Mouse (Mus musculus) heart, embryonic 14.5 days (tissue): ENCODE measurements around the gene Ctdnep1. TPM values are rescaled to one million over a fixed set of nuclear protein-coding genes. Genes with fewer than 3 reads are reported as not detected.

Experiments used
- ATAC-seq: fragments of 200-750 bp; cut with Nextera tagmentation; 2 replicates; pipeline ENCODE4 v1.8.0; 2017; ENCODE audit warnings: low read depth, moderate TSS enrichment; ENCODE audit not compliant: insufficient number of reproducible peaks, insufficient read depth, low FRiP score
- H3K27ac ChIP-seq, 2 experiments: fragments of 200-500 bp in 1 of 2; fragments of 300-500 bp in 1 of 2; sonication (generic) in 1 of 2; replicated peaks in 1 of 2; 2 replicates each; pipeline ENCODE4 v1.5.1; 2012 to 2014; ENCODE audit warnings: low read depth in 2 of 2, low read length in 2 of 2, control low read depth in 1 of 2, mild to moderate bottlenecking in 1 of 2, mixed read lengths in 1 of 2; ENCODE audit not compliant: control insufficient read depth in 1 of 2, insufficient read depth in 1 of 2
- H3K27me3 ChIP-seq: fragments of 300-500 bp; sonication (generic); 2 replicates; pipeline ENCODE4 v1.6.1; 2014; ENCODE audit warnings: mild to moderate bottlenecking, low read length, control low read depth; ENCODE audit not compliant: control insufficient read depth, insufficient read depth
- H3K36me3 ChIP-seq: fragments of 300-500 bp; sonication (generic); 2 replicates; pipeline ENCODE4 v1.6.1; 2014; ENCODE audit warnings: mild to moderate bottlenecking, control low read depth, low read length, mixed read lengths; ENCODE audit not compliant: control insufficient read depth, insufficient read depth
- H3K4me1 ChIP-seq, 2 experiments: fragments of 200-500 bp in 1 of 2; fragments of 300-500 bp in 1 of 2; sonication (generic) in 1 of 2; 2 replicates each; pipeline ENCODE4 v1.6.1; 2012 to 2014; ENCODE audit warnings: low read length in 2 of 2, control low read depth in 1 of 2, mixed read lengths in 1 of 2; ENCODE audit not compliant: control insufficient read depth in 2 of 2, insufficient read depth in 2 of 2
- H3K4me2 ChIP-seq: fragments of 300-500 bp; sonication (generic); 2 replicates; pipeline ENCODE4 v1.6.1; 2014; ENCODE audit warnings: mild to moderate bottlenecking, low read length
- H3K4me3 ChIP-seq, 2 experiments: fragments of 200-500 bp in 1 of 2; fragments of 300-500 bp in 1 of 2; sonication (generic) in 1 of 2; 2 replicates each; pipeline ENCODE4 v1.5.1; 2012 to 2014; ENCODE audit warnings: low read length in 2 of 2, mild to moderate bottlenecking in 2 of 2, control low read depth in 1 of 2, low read depth in 1 of 2, moderate library complexity in 1 of 2; ENCODE audit not compliant: control insufficient read depth in 1 of 2, insufficient read depth in 1 of 2
- H3K9ac ChIP-seq: fragments of 300-500 bp; sonication (generic); 2 replicates; pipeline ENCODE4 v1.6.1; 2014; ENCODE audit warnings: mild to moderate bottlenecking, low read length
- H3K9me3 ChIP-seq: fragments of 300-500 bp; sonication (generic); 2 replicates; pipeline ENCODE4 v1.6.1; 2016; ENCODE audit warnings: low read length, control low read depth; ENCODE audit not compliant: control insufficient read depth
- WGBS: fragments of 180-500 bp; shearing (Covaris S2); extraction: QIAGEN DNeasy Blood & Tissue Kit; methylation state at CpG from one replicate; pipeline ENCODE4 v1.1.7; 2014; 5-methylcytosine and 5-hydroxymethylcytosine counted together
- polyA plus RNA-seq: library from polyadenylated mRNA; unstranded; fragments of >200 nt; fragmentation: Nextera tagmentation; extraction: Ambion mirVana; gene quantifications from 2 replicates; pipeline ENCODE4 v1.2.1, GENCODE M21; 2014

Ctdnep1 gene
- polyA plus RNA-seq, 1 experiment from 2014 or later = 26.0 TPM

GRCm38 (mm10) chr11:70021264-70022132 lies 40.5 kb downstream of the Ctdnep1 start:
- Histone ChIP-seq H3K27me3 (no peaks in the 10 kb centered on the region), H3K4me2 (peak overlapping the region; percentile 71), H3K4me3 (peak overlapping the region; percentile 42), H3K9ac (peak overlapping the region; percentile 42), H3K36me3 (no peaks in the 10 kb centered on the region), H3K4me1 (peaks cover 20 to 55% of the 10 kb centered on the region in 2 experiments), H3K9me3 (no peaks in the 10 kb centered on the region), H3K27ac (peak overlapping the region in 1 of 2 experiments; percentile 68; a peak in 2 of 4 replicates)
- ATAC-seq = peak; percentile 62
- 3% methylated on average over 40 of the region's 40 CpGs for WGBS

- ATAC-seq = no peak
- Histone ChIP-seq H3K36me3 (no peaks in the 10 kb centered on the region), H3K4me2 (peak overlapping the region; percentile 72), H3K4me3 (peak overlapping the region; percentile 22 to 41), H3K4me1 (peaks cover 22 to 59% of the 10 kb centered on the region in 2 experiments), H3K9me3 (no peaks in the 10 kb centered on the region), H3K27me3 (no peaks in the 10 kb centered on the region), H3K27ac (no peak overlapping the region), H3K9ac (peak overlapping the region; percentile 66)
- 7% methylated on average over 20 of the region's 29 CpGs for WGBS
Measured at GRCm38 (mm10) chr11:70023481-70024150, 42.7 kb downstream of the Ctdnep1 start.

- Histone ChIP-seq H3K4me2 (peak overlapping the region; percentile 72), H3K27ac (no peak overlapping the region), H3K36me3 (no peaks in the 10 kb centered on the region), H3K27me3 (no peaks in the 10 kb centered on the region), H3K4me3 (peak overlapping the region; percentile 22 to 41), H3K9ac (peak overlapping the region; percentile 66), H3K9me3 (no peaks in the 10 kb centered on the region), H3K4me1 (peaks cover 27 to 59% of the 10 kb centered on the region in 2 experiments)
- ATAC-seq = no peak
- WGBS = 12% methylated on average over 6 of the region's 6 CpGs
Measured at GRCm38 (mm10) chr11:70024151-70024514, 43.2 kb downstream of the Ctdnep1 start.

- Histone ChIP-seq H3K4me1 (peaks cover 31 to 49% of the 10 kb centered on the region in 2 experiments), H3K27ac (peak overlapping the region in 1 of 2 experiments; percentile 57; a peak in 2 of 4 replicates), H3K9ac (no peak overlapping the region), H3K4me2 (peak overlapping the region; percentile 63), H3K27me3 (no peaks in the 10 kb centered on the region), H3K4me3 (peak overlapping the region; percentile 4 to 28), H3K9me3 (no peaks in the 10 kb centered on the region), H3K36me3 (peaks cover 14% of the 10 kb centered on the region)
- WGBS = 3% methylated on average over 19 of the region's 19 CpGs
- ATAC-seq = peak; percentile 66
Measured at GRCm38 (mm10) chr11:70026689-70027088, 45.7 kb downstream of the Ctdnep1 start.

- peak overlapping the region; percentile 63 for H3K4me2 ChIP-seq
- H3K4me1 ChIP-seq = peaks cover 31 to 48% of the 10 kb centered on the region in 2 experiments
- no peak for ATAC-seq
- H3K36me3 ChIP-seq = peaks cover 21% of the 10 kb centered on the region
- no peak overlapping the region for H3K27ac ChIP-seq
- 52% methylated on average over 9 of the region's 9 CpGs for WGBS
- H3K9ac ChIP-seq = peak overlapping the region; percentile 42; the same call in 1 of the 2 replicates
- no peak overlapping the region for H3K4me3 ChIP-seq
- H3K27me3 ChIP-seq = no peaks in the 10 kb centered on the region
- no peaks in the 10 kb centered on the region for H3K9me3 ChIP-seq
Measured at GRCm38 (mm10) chr11:70027397-70027796, 46.4 kb downstream of the Ctdnep1 start.

- peaks cover 31 to 43% of the 10 kb centered on the region in 2 experiments for H3K4me1 ChIP-seq
- no peaks in the 10 kb centered on the region for H3K27me3 ChIP-seq
- WGBS = 29% methylated on average over 12 of the region's 12 CpGs
- 0 out of 2 replicates have a peak overlapping the region, but pooled peaks have one; percentile 10 for H3K9ac ChIP-seq
- H3K4me3 ChIP-seq = peak overlapping the region; percentile 11 to 29; a peak in 2 of 4 replicates
- peak overlapping the region; percentile 57 for H3K4me2 ChIP-seq
- H3K36me3 ChIP-seq = peaks cover 31% of the 10 kb centered on the region
- no peak for ATAC-seq
- H3K27ac ChIP-seq = peak overlapping the region; percentile 39 to 54
- no peaks in the 10 kb centered on the region for H3K9me3 ChIP-seq
Measured at GRCm38 (mm10) chr11:70028401-70029129, 47.6 kb downstream of the Ctdnep1 start.
